Comparison of ENCODE assay signal across 9 mouse cellular contexts in genomic region chr9:107677091-107677784, GRCm38 (mm10). TPM values are rescaled to one million over a fixed set of nuclear protein-coding genes. Genes with fewer than 3 reads are reported as not detected.
DNase-seq lines count a peak whose midpoint lies in the region; ATAC-seq and TF ChIP-seq lines count a peak whose summit lies in the region.
"Had no signal": no experiment of that assay in that cellular context is flagged by ENCODE, and none has a peak within 500 bp of the region (broad histone marks: within the 10 kb centered on the region; RNA-seq: fewer than 3 reads in every experiment).

No protein-coding gene starts in this region.

- H3K36me3 ChIP-seq in lung, postnatal 0 days (ENCODE audit: insufficient read depth, low read length) = no peaks in the 10 kb centered on the region
- H3K36me3 ChIP-seq: liver, embryonic 15.5 days had no signal

- no peak for TF ChIP-seq POLR2A in cerebellum, adult 2 months (IDR thresholded peaks at IDR 0.05; ENCODE audit: borderline replicate concordance, insufficient read depth, low read length)

- no peak for ATAC-seq in cerebellum, adult (ENCODE audit: insufficient number of reproducible peaks, low FRiP score, low TSS enrichment)
- 0 out of 2 replicates have a peak, but pooled peaks have one; percentile 28 for ATAC-seq in granulocyte monocyte progenitor cell, adult 5-6 weeks (replicated peaks; ENCODE audit: poor library complexity, severe bottlenecking)
- ATAC-seq in lung, postnatal 0 days = no peak

- H3K9me3 ChIP-seq in lung, postnatal 0 days (ENCODE audit: low read length) = no peaks in the 10 kb centered on the region
- H3K9me3 ChIP-seq: liver, embryonic 15.5 days had no signal

- no peaks in the 10 kb centered on the region for H3K27me3 ChIP-seq in cerebellum, adult 2 months (ENCODE audit: control insufficient read depth, insufficient read depth, low read length)
- H3K27me3 ChIP-seq in lung, postnatal 0 days (replicated peaks; ENCODE audit: insufficient read depth, low read length) = peaks cover 11% of the 10 kb centered on the region; the same call in 1 of the 2 replicates

- H3K9ac ChIP-seq in lung, postnatal 0 days (replicated peaks; ENCODE audit: low read depth) = no peak overlapping the region
- H3K9ac ChIP-seq: liver, embryonic 15.5 days had no signal

- H3K4me1 ChIP-seq in cerebellum, adult 2 months (ENCODE audit: control insufficient read depth, insufficient read depth, low read length) = no peaks in the 10 kb centered on the region; the same call in 1 of the 2 replicates
- H3K4me1 ChIP-seq in lung, postnatal 0 days (ENCODE audit: insufficient read depth, low read depth, low read length) = no peaks in the 10 kb centered on the region

- peak; percentile 84 for TF ChIP-seq CTCF in cerebellum, adult 2 months (IDR thresholded peaks at IDR 0.05; ENCODE audit: borderline replicate concordance, insufficient read depth, low read depth, low read length)
- peak; percentile 87 for TF ChIP-seq CTCF in lung, postnatal 0 days (IDR thresholded peaks at IDR 0.05)

- 17% methylated on average over 17 of the region's 17 CpGs for WGBS in cerebellum, adult 2 months
- WGBS in lung, postnatal 0 days = 16% methylated on average over 17 of the region's 17 CpGs

- H3K27ac ChIP-seq in cerebellum, adult 2 months (ENCODE audit: insufficient read depth, low read length) = no peak overlapping the region
- H3K27ac ChIP-seq in lung, postnatal 0 days (ENCODE audit: low read length) = no peak overlapping the region
- H3K27ac ChIP-seq: liver, embryonic 15.5 days had no signal

- H3K4me2 ChIP-seq in lung, postnatal 0 days (replicated peaks; ENCODE audit: low read depth, low read length) = 0 out of 2 replicates have a peak overlapping the region, but pooled peaks have one; percentile 57

- no peak for TF ChIP-seq EP300 in lung, postnatal 0 days (IDR thresholded peaks at IDR 0.05)

- peak; percentile 52 for DNase-seq in cerebellum, adult 11 months
- DNase-seq in CD4-positive helper T cell, adult 2 months (ENCODE audit: low read depth, low spot score) = peak; percentile 71
- DNase-seq in cerebellum, adult 2 months = peak; percentile 54 to 67
- no peak for DNase-seq in lung, postnatal 0 days (ENCODE audit: low spot score)
- DNase-seq in spleen, postnatal 4 days (ENCODE audit: low spot score in 2 of 2) = peak; percentile 50 to 81
- DNase-seq in ovary, postnatal 14 days (ENCODE audit: low spot score) = no peak

- H3K4me3 ChIP-seq in cerebellum, adult 2 months (replicated peaks; ENCODE audit: insufficient read depth, low read depth, low read length) = no peak overlapping the region
- H3K4me3 ChIP-seq in lung, postnatal 0 days (ENCODE audit: low read depth, low read length) = no peak overlapping the region; the same call in 1 of the 2 replicates

RNA-seq across cellular contexts. Expression of gene Gnat1, which starts 2.3 kb away (rescaled TPM):
- 0.15 and 0.36 TPM in 2 replicates for polyA plus RNA-seq in cerebellum, adult 2 months (2012; rRNA removed)
- total RNA-seq in granulocyte monocyte progenitor cell, adult 5-6 weeks (2014; fragmentation: Nextera tagmentation) = not detected in 2 replicates
- total RNA-seq in granulocyte monocyte progenitor cell, adult 5-6 weeks (2017) = not detected in 2 replicates
- 0.23 and 0.30 TPM in 2 replicates for polyA plus RNA-seq in lung, postnatal 0 days (2015; fragmentation: Nextera tagmentation; extraction: Ambion mirVana)

RNA-seq across cellular contexts. Expression of gene Slc38a3, which starts 7.9 kb away (rescaled TPM):
- 145 and 152 TPM in 2 replicates for polyA plus RNA-seq in cerebellum, adult 2 months (2012; rRNA removed)
- not detected in 2 replicates for total RNA-seq in granulocyte monocyte progenitor cell, adult 5-6 weeks (2014; fragmentation: Nextera tagmentation)
- not detected in 2 replicates for total RNA-seq in granulocyte monocyte progenitor cell, adult 5-6 weeks (2017)
- polyA plus RNA-seq in lung, postnatal 0 days (2015; fragmentation: Nextera tagmentation; extraction: Ambion mirVana) = 0.51 and 0.81 TPM in 2 replicates

RNA-seq across cellular contexts. Expression of gene Sema3f, which starts 33.0 kb away (rescaled TPM):
- 30.4 and 31.8 TPM in 2 replicates for polyA plus RNA-seq in cerebellum, adult 2 months (2012; rRNA removed)
- total RNA-seq in granulocyte monocyte progenitor cell, adult 5-6 weeks (2014; fragmentation: Nextera tagmentation) = 2.6 TPM in 1 of 2 replicates, not detected in the other
- total RNA-seq in granulocyte monocyte progenitor cell, adult 5-6 weeks (2017) = not detected in 2 replicates
- polyA plus RNA-seq in lung, postnatal 0 days (2015; fragmentation: Nextera tagmentation; extraction: Ambion mirVana) = 23.4 and 24.9 TPM in 2 replicates

RNA-seq across cellular contexts. Expression of gene Gnai2, which starts 42.1 kb away (rescaled TPM):
- polyA plus RNA-seq in cerebellum, adult 2 months (2012; rRNA removed) = 273 and 301 TPM in 2 replicates
- total RNA-seq in granulocyte monocyte progenitor cell, adult 5-6 weeks (2014; fragmentation: Nextera tagmentation) = 410 and 448 TPM in 2 replicates
- total RNA-seq in granulocyte monocyte progenitor cell, adult 5-6 weeks (2017) = 395 and 452 TPM in 2 replicates
- 414 and 417 TPM in 2 replicates for polyA plus RNA-seq in lung, postnatal 0 days (2015; fragmentation: Nextera tagmentation; extraction: Ambion mirVana)

Comparison
In these comparisons a context has a peak if more than half of its experiments do, and no peak if none do; other contexts are left out.
1. DNase-seq: peak in cerebellum, adult 11 months (single experiment), CD4-positive helper T cell, adult 2 months (single experiment), cerebellum, adult 2 months (2 of 2) and spleen, postnatal 4 days (2 of 2); none in lung, postnatal 0 days (single experiment) and ovary, postnatal 14 days (single experiment).
2. RNA of gene Slc38a3, which starts 7.9 kb away (polyA plus RNA-seq): 145 to 152 TPM in cerebellum, adult 2 months; 0.51 to 0.81 TPM in lung, postnatal 0 days; every median in the first group is over 10 times any median in the second.